Comparison of ENCODE assay signal across 13 mouse cellular contexts in the genomic region with DNA sequence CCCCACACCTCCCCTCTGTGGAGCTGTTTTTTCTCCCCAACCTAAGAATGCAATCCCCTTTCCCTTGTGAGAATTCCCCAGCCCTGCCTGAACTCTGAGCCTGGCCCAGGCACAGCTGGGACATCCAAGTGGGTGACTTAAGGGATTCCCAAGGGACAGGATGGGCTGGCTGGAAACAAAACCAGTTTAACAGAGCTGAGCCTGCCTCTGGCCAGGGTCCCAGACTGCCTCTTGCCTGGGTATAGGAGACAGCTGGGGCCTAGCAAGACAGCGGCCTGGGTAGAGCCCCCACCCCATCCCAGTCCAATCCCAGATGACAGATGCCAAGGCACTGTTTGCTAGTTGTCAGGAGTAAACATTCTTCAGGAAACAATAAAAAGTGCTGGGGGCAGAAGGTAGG. TPM values are rescaled to one million over a fixed set of nuclear protein-coding genes. Genes with fewer than 3 reads are reported as not detected.
A peak's percentile ranks its signal among the peaks of the same experiment; 100 is the strongest.
DNase-seq lines count a peak whose midpoint lies in the region; ATAC-seq and TF ChIP-seq lines count a peak whose summit lies in the region.
"Had no signal": no experiment of that assay in that cellular context is flagged by ENCODE, and none has a peak within 500 bp of the region (broad histone marks: within the 10 kb centered on the region; RNA-seq: fewer than 3 reads in every experiment).

No protein-coding gene starts in this region.

- peak; percentile 38; the same call in 1 of the 2 replicates for ATAC-seq in hindbrain, embryonic 15.5 days (ENCODE audit: low FRiP score, low read depth)
- no peak for ATAC-seq in hindbrain, embryonic 14.5 days (ENCODE audit: low FRiP score)
- no peak for ATAC-seq in midbrain, postnatal 0 days (ENCODE audit: low FRiP score)
- ATAC-seq in midbrain, embryonic 13.5 days = no peak; the same call in 1 of the 2 replicates
- no peak for ATAC-seq in stomach, postnatal 0 days (ENCODE audit: low FRiP score, low TSS enrichment)

- TF ChIP-seq EP300 in stomach, postnatal 0 days (optimal IDR thresholded peaks at IDR 0.05) = no peak

- H3K4me2 ChIP-seq in hindbrain, embryonic 15.5 days = no peak overlapping the region
- H3K4me2 ChIP-seq in hindbrain, embryonic 14.5 days (replicated peaks) = no peak overlapping the region
- H3K4me2 ChIP-seq in midbrain, postnatal 0 days (ENCODE audit: low read depth, low read length, poor library complexity, severe bottlenecking) = no peak overlapping the region
- H3K4me2 ChIP-seq in midbrain, embryonic 13.5 days (replicated peaks) = no peak overlapping the region
- H3K4me2 ChIP-seq in stomach, postnatal 0 days (replicated peaks; ENCODE audit: low read depth) = no peak overlapping the region

- DNase-seq in adrenal gland, postnatal 14 days = peak; percentile 67
- DNase-seq in adrenal gland, adult (ENCODE audit: inconsistent age in 2 of 2, low spot score in 1 of 2) = no peak
- no peak for DNase-seq in hindbrain, embryonic 14.5 days (ENCODE audit: low spot score)
- DNase-seq in midbrain, postnatal 0 days (ENCODE audit: low spot score) = peak; percentile 75
- peak; percentile 19 for DNase-seq in stomach, postnatal 0 days (ENCODE audit: low spot score)
- no peak for DNase-seq in ovary, adult 18-20 months (ENCODE audit: low spot score)
- DNase-seq: heart, adult 11 months; kidney, postnatal 4 days had no signal

- no peaks in the 10 kb centered on the region for H3K27me3 ChIP-seq in hindbrain, embryonic 15.5 days
- H3K27me3 ChIP-seq in hindbrain, embryonic 14.5 days (ENCODE audit: control insufficient read depth, insufficient read depth, low read length) = no peaks in the 10 kb centered on the region
- H3K27me3 ChIP-seq in midbrain, postnatal 0 days (ENCODE audit: insufficient read depth, low read length) = no peaks in the 10 kb centered on the region
- H3K27me3 ChIP-seq in midbrain, embryonic 13.5 days = peaks cover 2% of the 10 kb centered on the region; the same call in 1 of the 2 replicates
- H3K27me3 ChIP-seq in stomach, postnatal 0 days (ENCODE audit: control insufficient read depth, insufficient read depth, low read length) = no peaks in the 10 kb centered on the region

- H3K9me3 ChIP-seq in hindbrain, embryonic 15.5 days = no peaks in the 10 kb centered on the region
- no peaks in the 10 kb centered on the region for H3K9me3 ChIP-seq in hindbrain, embryonic 14.5 days (ENCODE audit: control insufficient read depth, low read length)
- no peaks in the 10 kb centered on the region for H3K9me3 ChIP-seq in midbrain, postnatal 0 days (ENCODE audit: low read length)
- no peaks in the 10 kb centered on the region for H3K9me3 ChIP-seq in midbrain, embryonic 13.5 days
- H3K9me3 ChIP-seq in stomach, postnatal 0 days (ENCODE audit: control insufficient read depth, low read length) = no peaks in the 10 kb centered on the region

- no peaks in the 10 kb centered on the region for H3K36me3 ChIP-seq in hindbrain, embryonic 15.5 days
- H3K36me3 ChIP-seq in hindbrain, embryonic 14.5 days (replicated peaks; ENCODE audit: control insufficient read depth, insufficient read depth) = no peaks in the 10 kb centered on the region
- H3K36me3 ChIP-seq in midbrain, postnatal 0 days (ENCODE audit: insufficient read depth, low read length) = peaks cover 3% of the 10 kb centered on the region; the same call in 1 of the 2 replicates
- no peaks in the 10 kb centered on the region for H3K36me3 ChIP-seq in midbrain, embryonic 13.5 days
- H3K36me3 ChIP-seq in stomach, postnatal 0 days (ENCODE audit: control insufficient read depth, insufficient read depth, low read length) = no peaks in the 10 kb centered on the region

- TF ChIP-seq CTCF in midbrain, postnatal 0 days (IDR thresholded peaks at IDR 0.05) = no peak
- TF ChIP-seq CTCF in stomach, postnatal 0 days (IDR thresholded peaks at IDR 0.05; ENCODE audit: low read depth) = no peak

- H3K4me3 ChIP-seq in hindbrain, embryonic 15.5 days = no peak overlapping the region
- no peak overlapping the region for H3K4me3 ChIP-seq in hindbrain, embryonic 14.5 days (replicated peaks; ENCODE audit: low read length)
- no peak overlapping the region for H3K4me3 ChIP-seq in midbrain, postnatal 0 days (ENCODE audit: low read depth, low read length)
- H3K4me3 ChIP-seq in midbrain, embryonic 13.5 days (replicated peaks) = no peak overlapping the region
- H3K4me3 ChIP-seq in stomach, postnatal 0 days (ENCODE audit: low read depth, low read length) = no peak overlapping the region
- H3K4me3 ChIP-seq: myocyte had no signal

- H3K9ac ChIP-seq in hindbrain, embryonic 15.5 days = no peak overlapping the region
- no peak overlapping the region for H3K9ac ChIP-seq in hindbrain, embryonic 14.5 days
- no peak overlapping the region for H3K9ac ChIP-seq in midbrain, postnatal 0 days (replicated peaks; ENCODE audit: low read length, poor library complexity, severe bottlenecking)
- no peak overlapping the region for H3K9ac ChIP-seq in midbrain, embryonic 13.5 days (replicated peaks)
- no peak overlapping the region for H3K9ac ChIP-seq in stomach, postnatal 0 days (ENCODE audit: low read length)

- no peak overlapping the region for H3K27ac ChIP-seq in hindbrain, embryonic 15.5 days (replicated peaks)
- no peak overlapping the region for H3K27ac ChIP-seq in hindbrain, embryonic 14.5 days
- no peak overlapping the region for H3K27ac ChIP-seq in midbrain, postnatal 0 days (ENCODE audit: low read depth, low read length)
- H3K27ac ChIP-seq in midbrain, embryonic 13.5 days = no peak overlapping the region
- H3K27ac ChIP-seq in stomach, postnatal 0 days (replicated peaks) = no peak overlapping the region

- WGBS in hindbrain, embryonic 15.5 days = 52% methylated on average over 1 of the region's 1 CpGs
- 60% methylated on average over 1 of the region's 1 CpGs for WGBS in hindbrain, embryonic 14.5 days
- 44% methylated on average over 1 of the region's 1 CpGs for WGBS in midbrain, postnatal 0 days
- WGBS in midbrain, embryonic 13.5 days = 83% methylated on average over 1 of the region's 1 CpGs
- WGBS in stomach, postnatal 0 days = 42% methylated on average over 1 of the region's 1 CpGs

- H3K4me1 ChIP-seq in hindbrain, embryonic 15.5 days (replicated peaks) = peaks cover 13% of the 10 kb centered on the region
- peaks cover 6% of the 10 kb centered on the region; the same call in 1 of the 2 replicates for H3K4me1 ChIP-seq in hindbrain, embryonic 14.5 days (replicated peaks; ENCODE audit: control insufficient read depth, insufficient read depth, low read length)
- peaks cover 9% of the 10 kb centered on the region; the same call in 1 of the 2 replicates for H3K4me1 ChIP-seq in midbrain, postnatal 0 days (ENCODE audit: insufficient read depth, low read length)
- H3K4me1 ChIP-seq in midbrain, embryonic 13.5 days (replicated peaks) = peaks cover 19% of the 10 kb centered on the region
- H3K4me1 ChIP-seq in stomach, postnatal 0 days (replicated peaks; ENCODE audit: control insufficient read depth, insufficient read depth) = no peaks in the 10 kb centered on the region

RNA-seq across cellular contexts. Expression of gene Spdef, which starts 15.9 kb away (rescaled TPM):
- total RNA-seq in adrenal gland, postnatal 14 days (2021) = not detected in 2 replicates
- polyA plus RNA-seq in hindbrain, embryonic 15.5 days (2015; fragmentation: Nextera tagmentation; extraction: Ambion mirVana) = 0.68 and 1.1 TPM in 2 replicates
- polyA plus RNA-seq in hindbrain, embryonic 14.5 days (2014; fragmentation: Nextera tagmentation; extraction: Ambion mirVana) = 0.26 and 0.94 TPM in 2 replicates
- 3.7 and 4.0 TPM in 2 replicates for total RNA-seq in midbrain, postnatal 0 days (2014; rRNA removed)
- polyA plus RNA-seq in midbrain, postnatal 0 days (2015; fragmentation: Nextera tagmentation; extraction: Ambion mirVana) = 3.9 and 4.7 TPM in 2 replicates
- polyA plus RNA-seq in midbrain, embryonic 13.5 days (2015; fragmentation: Nextera tagmentation; extraction: Ambion mirVana) = 0.90 and 1.3 TPM in 2 replicates
- 28.0 and 29.7 TPM in 2 replicates for polyA plus RNA-seq in stomach, postnatal 0 days (2015; fragmentation: Nextera tagmentation; extraction: Ambion mirVana)
- total RNA-seq: liver, adult 2 months; megakaryocyte, adult 5-6 weeks had no signal

RNA-seq across cellular contexts. Expression of gene Pacsin1, which starts 57.5 kb away (rescaled TPM):
- 4.5 and 6.0 TPM in 2 replicates for total RNA-seq in adrenal gland, postnatal 14 days (2021)
- polyA plus RNA-seq in hindbrain, embryonic 15.5 days (2015; fragmentation: Nextera tagmentation; extraction: Ambion mirVana) = 55.1 and 61.9 TPM in 2 replicates
- 44.5 and 51.7 TPM in 2 replicates for polyA plus RNA-seq in hindbrain, embryonic 14.5 days (2014; fragmentation: Nextera tagmentation; extraction: Ambion mirVana)
- total RNA-seq in midbrain, postnatal 0 days (2014; rRNA removed) = 47.0 and 50.3 TPM in 2 replicates
- 85.2 and 87.6 TPM in 2 replicates for polyA plus RNA-seq in midbrain, postnatal 0 days (2015; fragmentation: Nextera tagmentation; extraction: Ambion mirVana)
- 19.9 and 23.6 TPM in 2 replicates for polyA plus RNA-seq in midbrain, embryonic 13.5 days (2015; fragmentation: Nextera tagmentation; extraction: Ambion mirVana)
- 1.2 and 1.4 TPM in 2 replicates for polyA plus RNA-seq in stomach, postnatal 0 days (2015; fragmentation: Nextera tagmentation; extraction: Ambion mirVana)
- total RNA-seq: liver, adult 2 months had no signal

Comparison
In these comparisons a context has a peak if more than half of its experiments do, and no peak if none do; other contexts are left out.
1. DNase-seq: peak in adrenal gland, postnatal 14 days (single experiment), midbrain, postnatal 0 days (single experiment) and stomach, postnatal 0 days (single experiment); none in adrenal gland, adult (0 of 2), hindbrain, embryonic 14.5 days (single experiment) and ovary, adult 18-20 months (single experiment).